Mouse (Mus musculus) adrenal gland, adult (tissue): ENCODE results near the gene Rad51.
A peak's percentile ranks its signal among the peaks of the same experiment; 100 is the strongest.

ENCODE experiments used
- DNase-seq, 2 experiments: peaks; one replicate each; pipeline ENCODE4 v3.0.0; 2022 to 2023; ENCODE audit warnings: low spot score in 1 of 2; ENCODE audit not compliant: inconsistent age in 2 of 2

Rad51 gene

DNA sequence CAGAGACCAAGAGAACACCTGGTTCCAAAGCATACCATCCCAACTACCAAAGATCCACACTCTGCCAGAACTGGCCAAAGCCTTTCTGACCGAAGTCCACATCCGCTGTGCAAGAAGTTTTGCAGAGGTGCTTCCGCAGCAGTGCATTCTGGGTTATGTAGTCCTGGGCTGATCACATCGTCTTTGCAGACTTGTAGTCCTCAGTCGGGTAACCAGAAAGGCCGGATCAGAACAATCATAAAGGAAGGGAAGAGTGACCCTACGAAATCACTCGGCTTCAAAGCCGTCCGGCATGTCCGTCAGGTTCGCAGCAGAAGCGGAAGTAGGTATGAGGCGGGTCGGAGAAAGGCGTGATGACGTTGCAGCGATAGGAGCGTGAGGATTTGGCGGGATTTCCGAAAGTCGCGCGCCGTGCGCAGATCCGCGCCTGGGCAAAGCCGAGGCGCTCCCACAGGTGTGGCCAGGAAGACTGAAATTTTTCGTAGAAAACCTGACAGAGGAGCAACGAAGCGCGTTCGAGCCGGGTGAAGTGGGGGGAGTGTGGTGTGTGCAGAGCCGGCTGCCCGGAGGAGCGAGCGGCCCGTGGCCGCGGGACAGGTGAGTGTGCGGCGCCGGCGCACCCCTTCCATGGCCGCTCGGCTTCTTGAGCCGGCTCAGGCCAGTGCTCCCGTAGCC, at the start of gene Rad51:
TSS of gene Rad51 (plus strand) at position 356 of the 675 bp plus-strand sequence.
- DNase-seq = peak; percentile 89 to 97

DNA sequence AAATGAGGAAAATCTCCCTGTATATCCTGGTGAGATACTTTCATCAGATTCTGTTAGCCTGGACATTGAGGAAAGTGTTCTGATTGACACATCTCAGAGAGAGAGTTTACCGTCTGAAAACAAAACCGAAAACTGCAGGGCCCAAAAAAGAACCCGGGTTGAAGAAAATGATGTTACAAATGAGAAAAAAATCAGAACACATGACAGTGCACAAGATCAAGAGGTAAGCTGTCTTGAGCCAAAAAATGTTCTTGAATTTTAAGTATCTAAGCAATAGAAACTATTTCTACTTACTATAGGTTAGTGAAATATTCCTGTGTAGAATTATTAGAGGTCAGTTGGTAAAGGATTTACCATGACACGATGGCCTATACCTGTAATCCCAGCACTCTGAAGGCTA, 40.2 kb upstream of the Rad51 start:
- DNase-seq = no peak

DNA sequence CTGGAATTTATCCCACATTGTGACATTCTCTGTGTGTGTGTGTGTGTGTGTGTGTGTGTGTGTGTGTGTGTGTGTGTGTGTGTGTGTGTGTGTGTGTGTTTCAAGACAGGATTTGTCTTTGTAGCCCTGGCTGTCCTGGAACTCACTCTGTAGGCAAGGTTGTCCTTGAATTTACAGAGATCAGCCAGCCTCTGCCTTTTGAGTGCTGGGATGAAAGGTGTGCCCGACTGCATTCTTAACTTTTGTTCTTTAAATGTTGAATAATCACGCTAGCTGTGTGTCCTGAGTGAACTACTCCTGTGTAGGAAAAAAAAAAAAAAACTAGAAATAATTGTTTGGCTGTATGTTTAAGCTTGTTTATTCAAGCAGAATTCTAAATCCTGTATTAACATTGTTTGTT, 26.4 kb upstream of the Rad51 start:
- no peak for DNase-seq

DNA sequence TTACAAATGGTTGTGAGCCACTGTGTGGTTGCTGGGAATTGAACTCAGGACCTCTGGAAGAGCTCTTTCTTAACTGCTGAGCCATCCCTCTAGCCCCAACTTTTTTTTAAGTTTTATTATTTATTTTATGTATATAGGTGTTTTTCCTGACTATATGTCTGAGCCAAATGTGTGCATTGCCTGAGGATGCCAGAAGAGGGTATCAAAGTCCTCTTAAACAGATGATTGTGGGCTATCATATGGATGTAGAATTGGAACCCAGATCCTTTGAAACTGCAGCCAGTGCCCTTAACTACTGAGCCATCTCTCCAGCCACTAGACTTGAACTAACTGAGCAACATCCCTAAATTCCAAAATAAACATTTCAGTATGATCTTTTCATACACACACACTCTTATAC, 11.0 kb upstream of the Rad51 start:
- DNase-seq = no peak

DNA sequence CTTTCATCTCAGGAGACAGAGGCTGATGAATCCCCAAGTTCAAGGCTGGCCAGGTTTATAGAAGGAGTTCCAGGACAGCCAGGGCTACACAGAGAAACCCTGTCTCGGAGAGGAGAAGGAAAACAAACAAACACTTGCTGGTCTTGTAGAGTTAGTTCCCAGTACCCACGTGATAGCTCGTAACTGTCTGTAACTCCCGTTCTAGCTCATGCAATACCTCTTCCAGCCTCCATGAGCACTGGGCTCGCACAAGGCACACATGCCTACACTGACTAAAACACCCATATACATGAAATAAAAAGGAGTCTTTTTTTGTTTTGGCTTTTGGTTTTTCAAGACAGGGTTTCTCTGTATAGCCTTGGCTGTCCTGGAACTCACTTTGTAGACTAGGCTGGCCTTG, 6.0 kb upstream of the Rad51 start:
- no peak for DNase-seq

DNA sequence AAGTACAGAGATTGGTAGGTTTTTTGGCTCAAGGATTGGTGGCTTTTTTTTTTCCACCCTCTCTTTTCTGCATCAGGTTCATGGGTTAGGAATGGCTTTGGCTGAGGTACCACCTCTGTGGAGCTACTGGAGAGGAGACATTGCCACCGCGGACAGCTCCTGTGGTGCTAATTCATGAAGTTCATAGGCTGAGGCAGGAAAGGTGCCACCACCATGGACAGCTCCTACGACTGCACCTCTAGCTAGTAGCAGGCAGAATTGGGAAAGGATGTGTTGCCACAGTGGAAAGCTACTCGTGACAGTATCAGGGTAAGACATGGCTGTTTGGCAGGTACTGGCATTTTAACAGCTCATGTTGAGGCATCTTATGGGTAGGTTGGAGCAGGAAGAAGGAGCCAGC, 4.0 kb upstream of the Rad51 start:
- peak; percentile 36 to 77 for DNase-seq

DNA sequence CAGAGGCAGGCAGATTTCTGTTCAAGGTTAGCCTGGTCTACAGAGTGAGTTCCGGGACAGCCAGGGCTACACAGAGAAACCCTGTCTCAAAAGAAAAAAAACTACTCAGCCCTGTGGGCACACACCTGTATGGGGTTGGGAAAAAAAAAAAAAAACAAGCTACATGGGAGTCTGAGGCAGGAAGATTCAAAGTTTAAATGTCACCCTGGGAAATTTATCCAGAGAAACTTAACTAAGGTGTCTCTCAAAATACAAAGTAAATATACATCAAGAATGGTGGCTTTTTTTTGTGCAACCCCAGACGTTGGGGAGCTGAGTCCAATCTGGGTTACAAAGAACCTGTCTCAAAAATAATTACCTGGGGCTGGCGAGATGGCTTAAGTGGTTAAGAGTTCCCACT, 1.5 kb upstream of the Rad51 start:
- DNase-seq = no peak

DNA sequence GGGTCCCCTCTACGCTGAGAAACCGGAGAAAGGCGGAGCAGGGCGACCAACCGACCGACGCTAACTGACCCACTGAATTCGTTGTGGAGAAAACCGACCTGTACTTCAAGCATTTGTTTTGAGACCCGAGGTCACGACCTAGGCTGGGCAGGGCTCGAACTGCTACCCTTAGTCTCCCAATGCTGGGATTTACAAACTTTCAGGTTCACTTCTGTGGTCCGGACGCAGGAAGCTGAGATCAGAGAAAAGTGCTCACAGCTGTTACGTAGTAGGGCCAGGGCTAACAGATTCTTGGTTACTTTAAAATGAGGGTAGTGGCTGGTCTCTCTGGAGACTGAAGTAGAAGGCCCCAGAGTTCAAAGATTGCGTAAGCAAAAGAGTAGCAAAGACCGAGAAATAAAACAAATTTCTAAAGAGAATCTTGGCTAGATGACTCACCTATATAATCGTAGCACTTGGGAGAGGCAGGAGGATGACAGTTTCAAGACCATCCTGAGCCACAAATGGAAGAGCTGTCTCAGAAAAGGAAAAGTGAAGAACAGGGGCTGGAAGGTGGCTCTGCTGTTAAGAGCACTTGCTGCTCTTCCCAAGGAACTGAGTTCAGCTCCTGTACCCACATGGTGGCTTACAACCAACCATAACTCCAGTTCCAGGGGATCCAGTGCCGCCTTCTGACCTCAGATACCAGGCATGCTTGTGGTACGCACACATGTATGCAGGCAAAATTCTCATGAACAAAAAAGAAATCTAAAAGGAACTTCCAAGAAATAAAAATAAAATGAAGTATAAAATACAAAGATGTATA, 730 bp downstream of the Rad51 start:
- no peak for DNase-seq

DNA sequence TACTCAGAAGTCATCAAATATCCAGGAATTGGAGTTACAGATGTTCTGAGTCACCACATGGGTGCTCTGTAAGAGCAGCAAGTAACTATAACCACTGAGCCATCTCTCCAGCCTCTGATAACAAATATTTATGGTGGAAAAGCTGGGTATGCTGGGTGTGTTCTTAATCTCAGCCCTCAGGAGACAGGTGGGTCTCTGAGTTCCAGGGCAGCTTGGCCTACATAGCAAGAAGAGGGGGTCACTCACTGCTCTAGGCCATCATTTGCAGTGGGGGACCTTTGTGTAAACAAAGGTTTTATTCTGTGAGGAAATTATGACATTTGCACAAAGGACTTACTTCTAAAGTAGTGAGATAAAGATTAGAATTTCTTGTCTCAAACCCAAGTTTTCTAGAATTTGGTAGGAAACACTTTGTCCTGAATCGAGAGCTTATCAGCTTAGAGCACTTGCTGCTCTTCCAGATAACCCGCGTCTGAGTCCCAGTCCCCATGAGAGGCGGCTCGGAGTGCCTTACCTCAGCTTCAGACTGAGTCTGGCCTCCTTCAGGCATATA, 23.8 kb downstream of the Rad51 start:
- no peak for DNase-seq

DNA sequence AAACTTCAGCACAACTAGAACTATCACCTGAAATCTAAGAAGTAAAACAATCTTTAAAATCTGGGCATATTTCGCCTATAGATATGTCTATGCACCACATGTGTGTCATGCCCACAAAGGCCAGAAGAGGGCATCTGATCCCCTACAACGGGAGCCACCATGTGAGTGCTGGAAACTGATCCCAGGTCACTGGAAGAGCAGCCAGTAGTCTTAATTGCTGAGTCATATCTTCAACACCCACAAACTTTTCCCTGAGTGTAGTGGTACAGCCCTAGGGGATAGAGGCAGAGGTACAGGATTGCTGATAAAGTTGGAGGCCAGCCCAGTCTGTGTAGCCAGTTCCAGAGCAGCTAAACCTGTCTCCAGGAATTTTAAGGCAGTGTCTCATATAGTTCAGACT, 32.6 kb downstream of the Rad51 start:
- no peak for DNase-seq

DNA sequence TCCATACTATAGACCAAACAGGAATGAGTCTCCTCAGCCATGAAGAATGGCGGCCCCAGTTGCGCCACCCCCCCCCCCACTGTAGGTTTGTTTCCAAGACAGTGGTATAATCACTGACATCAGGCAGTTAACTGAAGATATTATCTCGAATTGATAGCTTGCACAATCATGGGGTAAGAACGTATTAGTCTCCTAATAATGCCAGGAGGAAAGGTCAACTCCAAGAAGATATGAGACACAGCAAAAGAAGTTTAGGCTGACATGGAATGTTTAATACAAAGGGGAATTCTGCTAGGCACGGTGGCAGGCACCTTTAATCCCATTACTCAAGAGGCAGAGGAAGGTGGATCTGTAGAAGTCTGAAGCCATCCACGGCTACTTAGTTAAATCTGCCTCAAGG, 33.8 kb downstream of the Rad51 start:
- DNase-seq = no peak

DNA sequence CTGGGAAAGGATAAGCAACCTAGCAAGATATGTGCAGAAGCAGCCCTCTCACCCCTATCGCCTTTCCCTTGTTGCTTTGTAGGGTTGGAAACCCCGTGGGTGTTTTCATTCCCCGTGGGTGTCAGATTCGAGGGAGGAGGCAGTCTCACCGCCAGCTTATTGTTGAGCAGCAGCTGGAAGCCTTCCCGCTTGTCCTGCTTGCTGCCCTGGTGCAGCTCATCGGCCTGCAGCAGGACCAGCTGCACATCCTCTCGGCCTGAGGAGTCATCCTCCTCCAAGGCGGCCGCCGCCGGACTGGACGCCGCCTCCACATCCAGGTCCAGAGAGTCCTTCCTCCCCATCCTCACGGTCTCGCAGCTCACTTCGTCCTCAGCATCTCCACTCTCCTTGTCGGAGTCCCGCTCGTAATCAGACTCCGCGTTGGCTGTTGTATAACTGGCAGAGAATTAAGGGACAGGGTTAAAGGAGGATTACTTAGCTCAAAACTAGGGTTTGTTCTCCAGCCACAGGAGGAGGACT, 34.6 kb downstream of the Rad51 start:
- no peak for DNase-seq

DNA sequence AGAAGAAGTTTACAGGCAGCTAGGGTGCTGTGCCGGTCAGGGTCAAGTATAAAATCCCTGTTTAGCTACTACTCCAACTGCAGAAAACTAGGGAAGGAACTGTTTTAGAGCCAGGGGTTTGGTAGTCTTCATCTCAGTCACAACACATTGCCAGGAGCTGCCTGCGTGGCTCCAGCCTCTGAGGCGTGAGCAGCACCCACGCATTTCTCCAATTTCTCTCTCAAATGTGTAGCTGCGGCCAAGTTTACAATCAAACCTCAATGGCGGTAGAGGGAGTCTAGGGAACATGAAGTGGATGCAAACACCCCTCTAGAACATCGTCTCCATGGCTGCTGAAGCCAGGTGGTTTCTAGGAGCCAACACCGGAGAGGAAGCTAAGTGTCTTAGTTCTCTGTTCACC, 35.2 kb downstream of the Rad51 start:
- DNase-seq = no peak

DNA sequence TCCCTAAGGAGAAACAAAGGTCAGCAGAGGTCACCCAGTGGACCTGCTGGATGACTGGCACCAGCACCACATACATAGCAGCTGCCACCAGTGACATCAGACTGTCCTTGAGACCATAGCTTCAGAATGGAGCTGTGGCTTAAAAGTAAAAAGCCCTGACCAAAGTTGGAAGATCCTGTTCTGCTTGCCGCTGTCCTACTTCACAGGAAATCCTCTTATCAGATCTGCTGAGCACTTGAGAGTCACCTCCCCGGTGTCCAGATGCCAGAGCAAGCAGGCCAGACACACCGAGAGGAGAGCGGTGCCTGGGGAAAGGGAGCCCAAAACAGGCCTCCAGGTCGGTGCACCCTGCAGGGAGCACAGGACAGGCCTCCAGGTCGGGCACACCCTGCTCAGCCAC, 39.7 kb downstream of the Rad51 start:
- peak in 1 of 2 experiments; percentile 38 for DNase-seq

DNA sequence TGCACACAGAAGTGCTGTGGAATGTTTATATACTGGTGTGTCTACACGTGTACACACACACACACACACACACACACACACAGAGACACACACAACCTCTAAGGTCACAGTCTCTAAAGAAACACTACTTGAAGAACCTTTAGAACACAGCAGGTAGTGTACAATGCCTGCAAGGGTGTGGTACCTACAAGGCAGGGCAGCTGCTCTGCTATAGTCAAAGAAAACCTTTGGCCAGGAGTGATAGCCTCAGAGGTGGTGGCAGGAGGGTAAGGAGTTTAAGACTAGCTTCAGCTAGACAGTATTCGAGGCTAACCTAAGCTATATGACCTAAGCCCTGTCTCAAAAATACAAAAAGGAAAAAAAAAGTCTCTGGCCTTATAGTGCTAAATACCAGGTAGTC, 42.1 kb downstream of the Rad51 start:
- no peak for DNase-seq

DNA sequence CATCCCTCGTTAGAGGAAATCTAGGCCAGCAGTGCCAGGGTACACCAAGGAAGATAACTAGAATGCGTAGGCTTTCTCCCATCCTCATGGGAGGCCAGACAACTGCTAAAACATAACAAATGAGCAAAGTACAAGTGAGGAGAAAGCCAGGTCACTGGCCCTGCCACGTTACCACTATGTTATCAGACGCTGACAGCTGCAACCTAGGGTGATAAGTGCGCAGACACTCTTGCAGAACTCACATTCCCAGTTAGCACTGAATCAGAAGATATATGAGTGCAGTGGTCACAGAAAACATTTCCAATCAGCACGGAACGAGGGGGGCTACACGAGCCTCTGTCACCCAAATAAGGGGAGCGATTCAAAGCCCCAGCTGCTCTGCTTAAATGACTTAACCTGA, 42.8 kb downstream of the Rad51 start:
- DNase-seq = no peak

DNA sequence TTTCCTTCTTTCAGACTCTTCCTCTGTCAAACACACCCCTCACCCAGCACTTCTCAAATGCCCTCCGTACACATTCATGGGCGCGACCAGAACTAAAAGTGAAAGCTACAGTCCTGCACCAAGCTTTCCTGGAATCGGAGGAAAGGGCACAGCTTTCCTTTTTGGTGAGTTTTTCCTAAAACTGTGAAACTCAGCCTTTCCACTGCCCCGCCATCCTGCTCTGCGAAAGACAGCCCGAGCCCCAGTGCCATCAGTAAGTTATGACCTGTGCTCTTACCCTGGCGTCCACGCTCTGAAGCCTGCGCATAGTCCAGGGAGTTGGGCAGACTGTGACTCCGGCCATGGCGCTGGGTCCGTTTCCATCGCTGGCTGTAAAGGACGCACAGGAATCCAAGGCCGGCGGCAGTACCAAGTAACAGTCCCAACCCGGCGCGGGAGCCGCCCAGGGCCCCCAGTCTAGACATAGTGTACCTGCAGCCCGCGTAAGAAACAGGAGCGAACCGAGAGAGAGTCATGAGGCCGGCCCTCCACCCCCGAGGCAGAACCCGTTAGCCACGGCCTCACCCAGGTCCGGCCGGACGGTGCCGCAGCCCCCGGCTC, 43.6 kb downstream of the Rad51 start:
- DNase-seq = peak in 1 of 2 experiments; percentile 82

DNA sequence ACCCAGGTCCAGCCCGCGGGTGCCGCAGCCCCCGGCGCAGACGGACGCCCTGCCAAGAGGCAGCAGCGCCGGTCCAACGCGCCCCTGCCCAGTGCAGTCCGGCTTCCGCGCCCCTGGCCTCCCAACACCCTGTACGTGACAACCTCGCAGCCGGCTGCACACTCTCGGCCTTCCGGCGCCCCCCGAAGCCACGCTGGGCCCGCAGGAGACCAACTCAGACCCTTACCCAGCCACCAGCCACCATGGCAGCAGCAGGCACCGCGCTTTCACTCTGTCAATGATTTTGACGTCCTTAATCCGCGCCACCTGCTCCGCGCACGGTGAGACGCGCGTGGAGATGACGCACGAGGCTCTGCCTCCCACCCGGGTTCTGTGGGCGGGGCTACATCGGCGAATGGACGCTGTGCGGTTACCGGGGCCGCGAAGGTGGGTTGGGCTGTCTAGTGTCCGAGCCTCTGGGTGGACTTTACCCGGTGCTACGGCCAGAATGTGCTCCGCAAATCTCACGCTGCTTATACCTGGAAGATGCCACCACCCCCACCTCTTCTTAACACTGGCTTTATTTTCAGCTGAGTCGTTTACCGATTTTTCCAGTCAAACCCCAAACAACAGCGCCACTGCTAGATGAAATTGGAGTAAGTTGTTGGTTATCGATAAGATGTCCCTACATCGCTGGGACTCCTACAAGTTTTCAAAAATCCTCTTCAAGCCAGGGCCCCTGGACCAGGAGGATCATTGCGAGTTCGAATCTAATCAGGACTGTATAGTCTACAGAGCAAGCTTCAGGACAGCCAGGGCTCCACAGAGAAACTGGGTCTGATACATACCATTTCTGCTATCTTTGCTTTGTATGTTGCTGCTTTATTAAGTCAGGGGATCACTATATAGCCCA, 44.3 kb downstream of the Rad51 start, which contains the start of gene Rmdn3:
TSS of gene Rmdn3 (minus strand) at position 354 of the 892 bp plus-strand sequence.
- peak; percentile 94 to 98 for DNase-seq

DNA sequence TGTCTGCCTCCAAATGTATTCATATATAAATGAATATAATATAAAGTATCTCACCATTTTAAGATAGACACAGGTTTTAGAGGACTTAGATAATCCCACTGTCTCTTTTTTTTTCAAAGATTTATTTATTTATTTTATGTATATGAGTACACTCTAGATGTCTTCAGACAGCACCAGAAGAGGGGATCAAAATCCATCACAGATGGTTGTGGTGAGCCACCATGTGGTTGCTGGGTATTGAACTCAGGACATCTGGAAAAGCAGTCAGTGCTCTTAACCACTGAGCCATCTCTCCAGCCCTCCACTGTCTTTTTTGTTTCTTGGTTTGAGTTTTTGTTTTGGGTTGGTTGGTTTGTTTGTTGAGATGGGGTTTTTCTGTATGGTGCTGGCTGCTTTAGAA, 45.2 kb downstream of the Rad51 start:
- DNase-seq = no peak

DNA sequence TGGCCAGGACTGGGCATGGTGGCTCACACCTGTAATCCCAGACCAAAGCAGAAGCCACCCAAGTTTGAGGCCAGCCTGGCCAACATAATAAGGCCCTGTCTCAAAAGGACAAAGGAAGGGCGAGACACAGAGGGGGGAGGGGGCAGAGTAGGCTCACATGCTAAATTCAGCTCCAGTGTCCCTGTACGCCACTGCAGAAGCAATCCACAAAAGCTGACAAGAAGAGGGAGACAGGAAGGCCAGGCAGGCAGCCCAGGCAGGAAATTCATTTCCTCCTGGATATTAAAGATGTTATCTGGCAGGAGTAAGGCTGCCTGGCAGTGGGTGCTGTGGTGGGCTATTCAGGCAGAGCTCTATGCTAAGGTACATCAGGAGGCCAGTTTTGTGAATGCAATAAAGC, 48.7 kb downstream of the Rad51 start:
- peak; percentile 36 to 55 for DNase-seq

DNA sequence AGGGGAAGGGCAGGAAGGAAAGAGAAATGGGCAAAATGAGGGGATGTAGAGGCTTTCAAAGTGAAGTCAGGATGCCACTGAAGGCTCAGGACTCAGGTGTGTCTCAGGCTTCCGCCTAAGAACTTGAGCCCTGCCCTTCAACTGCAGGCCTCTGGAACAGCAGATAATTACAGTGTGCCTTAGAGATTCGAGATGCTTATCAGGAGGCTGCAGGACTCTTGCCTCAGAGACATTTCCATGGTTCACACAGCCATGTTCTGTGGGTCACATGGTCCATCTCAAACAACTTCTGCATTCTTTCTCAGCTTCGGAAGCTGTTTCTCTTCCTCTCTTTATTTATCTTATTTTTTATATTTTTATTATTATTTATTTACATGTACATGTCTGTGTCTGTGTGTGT, 50.5 kb downstream of the Rad51 start:
- no peak for DNase-seq
